Mouse (Mus musculus) granulocyte monocyte progenitor cell, adult 5-6 weeks (primary cell): ENCODE data around the gene Foxp1. TPM values are rescaled to one million over a fixed set of nuclear protein-coding genes. Genes with fewer than 3 reads are reported as not detected.

Source experiments
- ATAC-seq: replicated peaks from 2 replicates; pipeline ENCODE4 v1.8.0; 2016; ENCODE audit warnings: mild to moderate bottlenecking, moderate TSS enrichment, inconsistent platforms; ENCODE audit not compliant: poor library complexity, severe bottlenecking
- total RNA-seq, 2 experiments: library from RNA; stranded (forward) in 1 of 2; stranded (reverse) in 1 of 2; fragments of 200-712, 200-1000 nt in 1 of 2; fragments of >200 nt in 1 of 2; fragmentation: Nextera tagmentation in 1 of 2; gene quantifications; 2 replicates each; pipeline ENCODE4 v1.2.3; 2014 to 2017

Gene Foxp1
- total RNA-seq, 2 experiments from 2014 or later, result 68.5 to 128 TPM

DNA sequence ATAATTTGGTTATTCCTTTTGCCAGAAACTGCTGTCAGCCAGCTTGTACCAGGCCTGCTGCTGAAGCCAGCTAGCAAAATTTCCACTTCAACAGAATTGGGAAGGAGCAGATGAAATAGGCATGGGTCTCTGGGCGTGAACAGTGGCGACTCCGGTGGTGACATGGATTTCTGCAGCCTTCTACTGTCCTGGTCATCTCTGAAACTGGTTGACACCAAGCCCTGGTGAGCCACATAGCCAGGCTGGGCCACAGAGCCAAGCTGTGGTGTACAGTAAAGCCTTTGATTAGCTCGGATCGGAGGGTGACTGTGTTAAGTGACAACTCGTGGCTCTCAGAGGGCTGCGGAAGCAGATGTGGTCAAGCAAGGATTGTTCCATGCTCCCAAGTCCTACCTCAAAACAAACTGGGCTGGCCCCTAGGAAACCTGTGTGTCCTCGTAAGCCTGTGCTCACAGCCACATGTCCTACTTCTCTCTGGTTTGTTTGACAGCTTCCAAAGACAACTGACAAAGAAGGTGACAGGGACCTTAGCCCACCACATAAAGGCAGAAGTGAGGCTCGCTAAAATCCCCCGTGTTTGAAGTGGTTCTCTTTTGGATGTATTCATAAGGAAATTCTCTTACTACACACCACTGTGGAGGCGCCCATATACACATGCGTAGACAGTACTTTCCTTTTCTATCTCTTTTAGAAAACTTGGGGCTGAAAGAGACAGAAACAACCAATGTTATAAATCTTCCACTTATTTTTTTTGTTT, 36.5 kb downstream of the Foxp1 start:
- ATAC-seq, result peak; percentile 15; the same call in 1 of the 2 replicates

DNA sequence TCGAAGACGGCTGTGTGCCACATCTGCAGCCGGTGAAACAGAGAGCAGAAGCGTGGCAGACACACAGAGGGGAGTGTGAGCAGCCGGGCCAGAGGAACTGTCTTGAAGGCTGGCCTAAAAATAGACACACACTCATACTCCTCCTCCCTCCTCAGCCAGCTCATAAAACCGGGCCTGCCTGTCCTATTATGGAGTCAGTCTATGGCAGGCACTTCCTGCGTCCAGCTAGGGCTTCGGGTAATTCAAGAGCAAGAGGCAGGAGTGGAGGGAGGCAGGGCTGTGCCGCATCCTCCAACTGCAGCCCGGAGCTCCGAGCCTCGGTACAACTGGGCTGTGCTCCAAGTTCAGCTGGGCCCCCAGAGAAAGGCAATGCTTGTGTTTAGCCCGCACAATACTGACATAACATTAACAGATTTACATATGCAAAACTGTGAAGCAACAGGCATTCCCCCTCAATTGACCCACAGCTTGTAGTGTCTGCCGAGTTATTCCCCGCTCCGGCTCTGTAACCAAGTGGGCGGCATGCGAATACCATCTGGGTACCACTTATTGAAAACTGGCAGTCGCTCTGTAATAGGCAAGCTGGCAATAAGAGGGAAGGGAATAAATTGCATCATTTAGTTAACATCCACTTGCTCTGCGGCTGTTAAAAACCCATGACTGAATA, 37.2 kb downstream of the Foxp1 start:
- peak; percentile 69 for ATAC-seq

DNA sequence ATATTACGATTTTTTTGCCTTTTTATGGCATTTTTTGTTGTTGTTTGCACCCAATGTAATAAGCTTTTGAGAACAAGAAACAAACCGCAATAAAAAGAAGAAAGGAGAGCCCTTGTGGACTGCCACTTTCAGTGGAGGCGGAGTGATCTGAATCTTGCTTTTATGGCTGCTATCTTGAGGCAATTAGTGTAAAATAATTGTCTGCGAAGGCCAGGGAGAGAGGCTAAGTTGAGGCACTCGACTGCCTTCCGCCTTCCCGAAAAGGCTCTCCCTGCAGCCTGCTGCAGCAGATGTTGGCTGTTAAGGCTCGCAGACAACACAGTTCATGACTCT, 37.7 kb downstream of the Foxp1 start:
- ATAC-seq, result no peak

DNA sequence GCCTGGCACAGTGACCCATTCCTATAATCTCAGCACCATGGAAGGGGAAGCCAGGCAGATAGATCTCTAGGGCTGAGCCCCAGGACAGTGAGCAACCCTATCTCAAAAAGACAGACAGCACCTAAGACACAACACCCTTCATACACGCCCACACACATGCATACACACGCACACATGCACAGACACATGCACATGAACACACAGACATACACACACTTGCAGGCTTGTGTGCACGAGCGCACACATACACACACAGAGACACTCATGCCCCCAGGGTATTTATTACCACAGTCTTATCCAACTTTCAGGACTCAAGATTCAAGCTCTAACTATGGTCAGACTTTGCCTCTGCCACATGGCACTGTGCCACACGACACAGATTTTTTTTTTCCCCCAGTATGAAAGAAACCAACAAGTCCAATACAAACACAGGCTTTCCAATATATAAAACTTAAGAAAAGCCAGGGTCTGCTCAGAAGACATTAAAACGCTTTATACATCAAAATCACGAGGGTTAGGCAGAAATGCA, 38.3 kb downstream of the Foxp1 start:
- no peak for ATAC-seq

DNA sequence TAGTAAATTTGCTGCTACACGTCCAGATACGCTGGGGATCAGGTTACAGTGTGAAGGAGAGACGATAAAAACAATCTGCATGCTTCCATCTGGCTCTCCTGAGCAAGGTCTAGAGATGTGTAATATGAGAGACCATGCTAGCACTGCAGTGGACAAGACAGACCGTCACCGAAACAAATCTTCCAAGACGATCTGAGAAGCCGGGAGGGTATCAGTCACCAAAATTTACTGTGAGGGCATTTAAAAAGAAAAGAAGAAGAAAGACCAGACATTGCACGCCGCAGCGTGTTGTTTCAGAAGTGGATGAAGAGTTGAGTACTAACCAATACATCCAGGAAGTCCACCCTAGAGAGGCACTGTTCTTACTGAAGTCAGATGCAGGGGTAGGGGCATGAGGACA, 39.0 kb downstream of the Foxp1 start:
- no peak for ATAC-seq

DNA sequence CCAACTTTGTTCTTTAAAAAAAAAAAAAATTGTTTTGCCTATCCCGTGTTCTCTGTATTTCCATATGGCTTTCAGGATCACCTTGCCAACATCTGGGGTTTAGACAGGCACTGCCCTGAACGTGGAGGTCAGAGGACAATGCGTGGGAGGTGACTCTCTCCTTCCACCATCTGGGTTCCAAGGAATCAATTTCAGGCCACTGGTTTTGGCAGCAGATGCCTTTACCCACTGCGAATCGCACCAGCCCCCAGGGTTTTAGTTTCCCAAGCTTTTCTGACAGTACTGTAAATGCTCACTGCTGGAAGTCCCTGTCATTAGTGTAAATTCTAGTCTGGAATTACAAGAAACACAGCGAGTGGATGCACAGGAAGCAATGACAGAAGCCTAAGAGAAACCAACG, 41.0 kb downstream of the Foxp1 start:
- no peak for ATAC-seq

DNA sequence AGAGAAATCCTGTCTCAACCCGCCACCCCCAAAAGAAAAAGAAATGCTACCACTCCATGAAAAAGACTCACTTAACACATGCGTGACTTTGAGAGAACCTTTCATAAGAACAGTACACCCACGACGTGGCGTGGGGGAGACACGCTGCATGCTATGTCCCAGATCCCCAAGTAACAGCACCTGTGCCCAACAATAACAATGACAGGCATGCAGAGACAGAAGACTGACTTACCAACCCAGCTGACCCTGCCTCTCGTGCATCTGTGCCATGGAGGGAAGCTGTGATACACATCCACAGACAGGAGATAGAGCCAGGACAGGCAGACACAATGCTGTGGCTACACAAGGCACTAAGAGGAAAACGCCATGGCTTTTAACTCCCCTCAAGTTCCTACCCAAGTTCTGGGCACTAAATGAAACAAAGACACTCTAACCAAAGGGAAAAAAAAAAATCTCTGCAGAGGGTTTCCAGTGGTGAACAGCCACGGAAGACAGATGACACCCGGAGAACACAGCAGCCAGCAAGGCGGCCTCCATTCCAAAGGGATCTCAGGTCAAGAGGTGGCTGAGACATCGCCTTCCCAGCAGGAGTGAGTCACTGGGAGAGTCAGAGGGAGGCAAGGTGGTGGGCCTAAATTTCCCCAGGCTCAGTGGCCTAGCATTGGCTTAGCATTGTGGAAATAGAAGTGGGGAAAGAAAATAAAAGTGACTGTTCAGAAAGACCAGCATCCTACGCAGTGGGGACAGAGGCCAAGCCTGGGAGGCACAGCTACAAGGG, 43.5 kb downstream of the Foxp1 start:
- ATAC-seq, result no peak

DNA sequence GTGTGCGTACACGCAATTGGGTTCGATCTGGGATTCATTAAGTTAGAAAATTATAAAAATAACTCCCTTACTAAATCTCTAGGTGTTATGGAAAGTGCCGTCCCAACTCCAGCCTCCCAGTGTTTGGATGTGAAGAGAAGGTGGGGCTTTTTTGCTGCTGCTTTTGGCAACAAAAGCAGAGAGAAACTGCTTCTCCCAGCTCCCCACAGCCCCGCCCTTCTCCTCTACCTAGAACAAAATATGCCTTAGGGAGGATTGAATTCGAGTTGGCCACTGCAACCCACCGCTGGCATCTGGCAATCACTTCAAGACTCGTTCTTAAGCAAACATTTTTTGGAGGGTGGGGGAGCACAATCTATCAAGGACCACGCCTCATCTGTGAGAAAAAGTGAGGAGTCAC, 47.5 kb downstream of the Foxp1 start:
- ATAC-seq, result no peak

DNA sequence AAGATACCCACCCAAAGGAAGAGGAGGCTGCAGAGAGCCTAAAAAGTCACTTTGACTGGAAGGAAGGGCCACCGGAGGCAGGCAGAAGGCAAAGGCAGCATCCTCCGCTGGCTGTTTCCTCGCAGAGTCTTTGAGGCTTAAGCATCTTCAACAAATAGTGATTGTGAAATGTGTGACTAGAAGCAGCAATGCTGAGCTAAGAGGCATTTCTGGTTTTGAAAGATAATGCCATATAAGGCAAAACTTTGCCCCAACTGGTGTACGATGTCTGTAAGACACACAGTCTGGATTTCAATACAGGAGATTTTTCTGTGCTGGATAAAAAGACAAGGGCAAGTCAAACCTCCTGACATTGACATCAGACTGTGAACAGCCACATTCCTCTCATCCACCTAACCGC, 51.6 kb downstream of the Foxp1 start:
- peak; percentile 64 for ATAC-seq

DNA sequence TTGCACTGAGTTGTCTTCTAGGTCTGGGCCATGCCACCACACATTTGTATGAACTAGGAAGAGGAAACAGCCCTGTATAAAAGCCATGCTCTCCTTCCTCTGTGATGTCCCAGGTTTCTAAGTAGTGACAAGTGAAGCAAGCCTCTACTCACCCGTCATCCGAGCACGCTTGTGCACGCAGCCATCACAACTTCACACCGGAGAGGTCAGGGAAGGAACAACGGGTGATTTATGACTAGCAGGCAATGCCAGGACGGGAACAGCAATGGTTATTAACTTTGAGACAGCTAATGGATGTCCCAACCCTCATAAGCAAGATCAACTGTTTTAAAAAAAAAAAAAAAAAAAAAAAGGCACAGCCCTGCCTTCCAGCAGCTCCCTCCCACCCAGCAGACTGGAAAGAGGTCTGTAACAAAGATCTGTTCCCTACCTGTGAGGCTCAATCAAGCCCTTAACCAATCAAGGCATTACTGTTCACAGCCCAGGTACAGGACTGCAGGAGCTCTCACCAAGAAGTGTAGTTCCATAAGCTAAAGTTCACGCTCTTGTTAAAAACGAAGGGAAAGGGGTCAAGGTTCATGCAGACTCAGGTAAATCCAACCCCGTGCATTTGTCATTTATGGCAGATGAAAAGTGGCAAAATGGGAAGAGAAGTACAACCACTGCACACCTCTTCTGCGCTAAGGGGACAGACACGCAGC, 53.2 kb downstream of the Foxp1 start:
- ATAC-seq, result no peak

DNA sequence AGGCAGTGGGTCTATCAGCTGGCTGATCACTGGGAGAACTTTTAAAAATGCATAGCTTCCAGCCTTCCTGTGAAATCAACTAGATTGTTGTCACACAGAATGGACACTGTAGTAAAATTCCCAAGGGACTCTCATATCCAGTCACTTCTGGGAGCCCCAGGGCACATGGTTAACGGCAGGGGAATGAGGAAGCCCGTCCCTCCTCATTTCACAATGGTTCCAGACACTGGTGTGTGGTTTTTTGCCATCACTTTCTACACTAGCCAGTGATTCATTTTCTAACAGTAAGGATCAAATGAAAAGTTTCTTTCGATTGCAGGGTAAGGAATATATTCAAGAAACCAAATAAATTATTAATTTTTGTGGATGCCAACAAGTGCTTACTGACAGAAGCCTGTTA, 54.7 kb downstream of the Foxp1 start:
- peak; percentile 85 for ATAC-seq

DNA sequence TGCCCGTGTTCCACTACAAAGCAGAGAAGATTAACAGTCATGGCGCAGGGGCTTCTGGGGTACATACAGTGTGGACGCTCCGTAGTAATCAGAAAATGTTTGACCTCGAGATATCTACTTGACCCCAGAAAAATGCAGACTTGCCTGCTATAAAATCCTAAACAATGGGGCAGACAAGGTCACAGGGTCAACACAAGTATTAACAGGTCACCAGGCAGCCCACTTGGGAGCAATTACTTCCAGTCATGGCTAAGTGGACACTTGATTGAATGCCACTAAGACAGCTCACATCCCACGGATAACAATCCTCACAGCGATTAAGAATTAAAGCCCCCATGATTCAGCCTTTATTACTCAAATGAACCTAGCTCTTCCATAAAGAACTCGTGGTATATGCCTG, 55.4 kb downstream of the Foxp1 start:
- no peak for ATAC-seq

DNA sequence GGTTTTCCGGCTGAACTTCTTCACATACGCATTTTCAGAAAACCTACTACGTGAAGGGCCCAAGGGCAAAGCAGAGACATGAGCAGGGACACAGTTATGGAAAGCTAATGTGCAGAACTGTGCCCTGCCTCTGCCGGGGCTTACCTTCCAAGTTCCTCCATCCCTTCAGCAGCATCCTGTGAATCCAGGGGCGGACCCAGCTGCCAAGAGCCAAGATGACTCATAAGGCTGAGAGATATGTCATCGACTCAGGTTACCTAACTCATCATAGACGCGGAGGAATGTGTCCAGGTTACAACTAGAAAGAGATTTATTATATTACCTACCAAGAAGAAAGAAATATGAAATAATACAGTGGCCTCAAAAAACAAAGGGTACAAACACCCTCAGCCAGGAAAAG, 56.2 kb downstream of the Foxp1 start:
- no peak for ATAC-seq

DNA sequence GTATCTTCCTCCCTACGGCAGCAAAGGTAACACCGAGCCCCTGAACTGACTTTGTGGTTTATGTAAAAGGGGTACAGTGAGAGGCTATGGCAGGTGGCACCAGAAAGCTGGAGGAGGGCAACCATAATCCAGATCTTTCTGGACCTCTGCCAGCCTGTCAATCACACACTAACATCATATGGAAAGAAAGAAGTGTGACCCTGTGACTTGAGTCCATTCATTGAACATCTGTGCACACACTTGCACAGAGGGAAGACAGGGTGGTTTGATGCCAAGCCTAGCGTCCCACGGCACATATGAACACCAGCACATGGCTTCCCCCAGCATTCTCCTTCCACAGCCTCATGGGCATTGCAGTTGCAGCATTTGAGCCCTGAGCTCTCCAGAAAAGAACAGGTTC, 58.1 kb downstream of the Foxp1 start:
- ATAC-seq, result no peak

DNA sequence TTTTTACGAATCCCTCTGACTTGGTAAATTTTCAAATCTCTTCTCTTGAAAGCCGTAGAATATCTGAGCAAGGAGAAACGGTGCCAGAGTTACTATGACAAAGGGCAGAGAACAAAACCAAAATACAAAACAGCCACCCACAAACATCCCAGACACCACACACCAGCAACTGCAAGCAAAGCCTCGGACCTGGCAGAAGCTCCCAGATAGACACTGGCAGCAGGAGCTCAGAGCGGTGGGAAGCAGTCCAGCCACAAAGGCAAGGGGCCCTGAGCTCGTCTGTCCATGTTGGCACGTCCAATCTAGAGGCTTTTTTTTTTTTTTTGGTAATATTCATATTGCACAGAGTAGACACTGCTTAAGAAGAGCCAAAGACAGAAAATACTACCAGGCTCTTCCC, 58.6 kb downstream of the Foxp1 start:
- no peak for ATAC-seq

DNA sequence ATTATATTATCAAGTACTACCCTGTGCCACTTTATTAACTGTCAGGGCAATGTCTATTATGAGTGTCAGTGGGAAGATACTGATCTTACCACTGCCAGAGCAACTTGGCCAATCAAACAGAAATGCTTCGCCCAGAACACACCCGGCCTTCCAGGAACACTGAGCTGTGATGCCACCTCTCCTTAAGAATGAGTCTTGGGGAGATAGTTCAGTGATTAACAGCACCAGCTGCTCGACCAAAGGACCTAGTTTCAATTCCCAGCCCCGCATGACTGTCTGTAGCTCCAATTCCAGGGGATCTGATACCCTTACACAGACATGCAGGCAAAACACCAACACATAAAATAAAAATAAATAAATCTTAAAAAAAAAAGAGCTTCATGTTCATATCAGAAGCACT, 63.7 kb downstream of the Foxp1 start:
- ATAC-seq, result no peak

DNA sequence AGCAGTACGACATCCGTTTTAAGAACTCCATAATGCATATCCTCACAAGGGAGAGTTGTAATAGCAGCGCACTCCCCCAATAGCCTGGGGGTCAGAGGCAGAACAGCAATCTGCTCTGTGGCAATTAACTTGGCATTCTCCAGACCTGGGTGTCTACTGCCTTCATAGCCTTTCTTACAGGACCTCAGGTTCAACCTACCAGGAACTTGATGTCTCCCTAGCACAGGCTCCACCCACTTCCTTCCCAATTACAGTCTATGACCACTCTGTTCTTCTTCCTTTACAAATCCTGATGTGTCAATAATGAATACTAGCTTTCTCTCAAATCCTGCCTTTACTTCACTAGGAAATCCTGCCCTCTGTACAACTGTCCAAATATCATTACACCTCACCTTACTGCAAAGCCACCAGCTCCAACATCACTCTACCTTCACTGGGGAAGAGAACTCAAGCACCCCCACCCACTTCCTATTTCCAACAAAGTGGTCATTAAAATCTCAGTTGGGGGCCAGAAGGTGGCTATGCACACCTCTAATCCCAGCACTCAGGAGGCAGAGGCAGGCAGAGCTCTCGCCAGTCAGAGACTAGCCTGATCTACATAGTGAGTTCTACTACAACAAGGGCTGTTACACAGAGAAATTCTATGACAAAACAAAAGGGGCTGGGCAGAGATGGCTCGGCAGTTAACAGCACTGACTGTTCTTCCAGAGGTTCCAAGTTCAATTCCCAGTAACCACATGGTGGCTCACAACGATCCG, 68.6 kb downstream of the Foxp1 start:
- ATAC-seq, result peak; percentile 82

DNA sequence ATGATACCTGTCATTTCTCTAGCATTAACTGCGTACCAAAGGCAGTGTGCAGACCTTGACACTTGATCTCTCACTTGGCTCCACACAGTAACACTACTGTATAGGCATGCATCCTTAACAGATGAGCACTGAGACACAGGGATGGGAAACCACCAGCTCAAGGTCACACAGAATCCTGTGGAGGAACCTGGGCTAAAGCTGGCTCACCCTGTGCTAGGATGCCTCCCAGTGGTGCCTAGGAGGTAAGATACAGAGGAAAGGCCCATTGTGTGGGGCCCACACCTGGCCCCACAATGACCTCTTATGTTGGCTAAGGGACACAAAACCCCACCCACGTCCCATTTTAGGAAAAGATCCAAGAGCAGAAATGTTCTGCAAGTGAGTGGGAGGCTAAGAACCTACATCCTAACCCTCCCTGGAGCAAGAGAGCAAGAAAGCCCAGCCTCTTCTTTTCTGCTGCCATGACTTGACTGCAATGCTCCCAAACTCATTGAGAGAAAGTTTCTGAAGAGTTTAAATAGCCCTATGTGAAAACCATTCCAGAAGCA, 69.8 kb downstream of the Foxp1 start:
- peak; percentile 59 for ATAC-seq

DNA sequence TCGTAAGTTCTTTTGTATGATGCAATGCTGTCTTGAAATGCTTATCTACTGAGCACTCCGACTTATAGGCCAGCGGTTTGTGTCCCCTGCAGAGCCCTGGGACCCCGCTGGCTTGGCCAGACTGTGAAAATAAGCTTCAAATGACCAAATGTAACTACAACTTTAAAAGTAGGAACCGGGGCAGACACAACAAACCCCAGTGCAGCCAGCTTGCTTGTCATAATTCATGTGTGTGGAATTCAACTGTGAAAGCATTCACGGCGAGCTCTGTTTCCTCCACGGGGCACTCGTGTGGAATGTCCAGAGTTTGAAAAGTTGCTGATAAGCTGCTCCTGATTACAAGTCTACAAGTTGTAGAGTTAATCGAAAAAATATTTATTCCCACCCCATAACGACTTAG, 71.0 kb downstream of the Foxp1 start:
- ATAC-seq, result no peak

DNA sequence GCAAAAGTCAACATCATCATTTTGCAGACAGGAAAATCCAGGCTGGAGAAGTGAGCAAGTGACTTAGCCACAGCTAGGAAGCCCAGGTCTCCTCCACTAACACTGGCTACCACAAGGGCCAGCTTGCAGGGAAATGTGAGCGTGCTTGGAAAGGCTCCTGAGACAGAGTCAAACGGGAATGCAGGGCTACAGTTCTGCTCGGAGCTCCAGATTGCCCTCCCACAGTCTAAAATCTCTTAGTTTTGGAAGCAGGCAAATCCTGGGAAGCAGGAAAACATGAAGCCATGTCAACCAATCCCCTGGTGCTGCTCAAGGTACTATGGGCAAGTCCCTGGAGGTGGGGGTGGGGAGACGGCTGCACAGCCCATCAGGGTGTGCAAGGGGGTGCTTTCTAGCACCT, 75.1 kb downstream of the Foxp1 start:
- ATAC-seq, result no peak
